Mouse (Mus musculus) myocyte (in vitro differentiated cells): ENCODE measurements around the gene Tmx1.

ENCODE experiments used
- POLR2A ChIP-seq: IDR thresholded peaks from one replicate; pipeline ENCODE4 v1.6.1; 2011; ENCODE audit warnings: low read depth, mild to moderate bottlenecking, control low read depth, moderate library complexity; ENCODE audit not compliant: insufficient read length
- POLR2AphosphoS2 ChIP-seq: IDR thresholded peaks from one replicate; pipeline ENCODE4 v1.6.1; 2011; ENCODE audit warnings: low read depth, control low read depth; ENCODE audit not compliant: insufficient read length

DNA sequence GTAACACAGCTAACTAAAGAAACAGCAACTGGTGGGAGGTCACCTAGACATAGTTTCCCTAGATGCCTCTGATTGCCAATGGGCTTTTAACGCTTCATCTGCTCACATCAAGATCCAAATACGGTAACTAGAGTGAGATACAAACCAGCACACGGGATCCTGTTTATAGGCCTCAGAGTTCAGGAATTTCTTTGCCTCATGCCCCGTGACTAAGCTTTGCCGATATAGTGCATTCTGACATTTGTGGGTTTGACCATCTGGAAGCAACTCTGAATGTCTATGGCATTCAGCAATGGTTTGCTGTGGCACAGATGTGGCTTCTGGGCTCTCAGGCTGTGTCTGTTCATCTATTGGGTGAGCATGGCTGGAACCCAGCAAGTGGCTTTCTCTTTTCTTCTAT, 59.1 kb downstream of the Tmx1 start:
- TF ChIP-seq POLR2A: no peak
- no peak for TF ChIP-seq POLR2AphosphoS2
